Mouse (Mus musculus) kidney, adult 2 months (tissue): Measurements from ENCODE around the gene Sema5b. TPM values are rescaled to one million over a fixed set of nuclear protein-coding genes. Genes with fewer than 3 reads are reported as not detected.
"Not testable (repeated sequence)": the region's sequence is repeated elsewhere in the genome, so short reads cannot be mapped to it uniquely, and the experiment has no call there.

Source experiments
- DNase-seq: peaks from one replicate; pipeline ENCODE4 v3.0.0; 2021
- H3K27ac ChIP-seq: fragments of 200-500 bp; 2 replicates; pipeline ENCODE4 v1.5.1; 2012; ENCODE audit warnings: low read depth, low read length, control low read depth, inconsistent platforms; ENCODE audit not compliant: insufficient read depth
- H3K27me3 ChIP-seq: fragments of 200-500 bp; replicated peaks from 2 replicates; pipeline ENCODE4 v1.6.1; 2012; ENCODE audit warnings: mild to moderate bottlenecking, moderate library complexity, low read length, inconsistent platforms; ENCODE audit not compliant: control insufficient read depth, insufficient read depth
- H3K36me3 ChIP-seq: fragments of 200-500 bp; 2 replicates; pipeline ENCODE4 v1.6.1; 2012; ENCODE audit warnings: mild to moderate bottlenecking, moderate library complexity, low read length, inconsistent platforms; ENCODE audit not compliant: control insufficient read depth, insufficient read depth
- H3K4me1 ChIP-seq: fragments of 200-500 bp; 2 replicates; pipeline ENCODE4 v1.6.1; 2011; ENCODE audit warnings: low read length; ENCODE audit not compliant: control insufficient read depth, insufficient read depth
- H3K4me3 ChIP-seq: fragments of 200-500 bp; 2 replicates; pipeline ENCODE4 v1.5.1; 2011; ENCODE audit warnings: mild to moderate bottlenecking, low read depth, low read length, control low read depth; ENCODE audit not compliant: insufficient read depth
- CTCF ChIP-seq: fragments of 200-500 bp; conservative IDR thresholded peaks from 2 replicates; pipeline ENCODE4 v1.5.1; 2011; ENCODE audit warnings: low read depth, mild to moderate bottlenecking, control low read depth, low read length, moderate library complexity, mixed read lengths; ENCODE audit not compliant: insufficient read depth, insufficient read length
- POLR2A ChIP-seq: fragments of 200-500 bp; IDR thresholded peaks from one replicate; pipeline ENCODE4 v1.6.1; 2011; ENCODE audit warnings: low read depth, low read length, control low read depth
- WGBS: fragments of 180-500 bp; shearing (Covaris S2); methylation state at CpG from one replicate; pipeline ENCODE4 v1.1.7; 2018; 5-methylcytosine and 5-hydroxymethylcytosine counted together
- polyA plus RNA-seq: library from polyadenylated mRNA; depleted of rRNA; stranded (reverse); fragments of >200 nt; gene quantifications from 2 replicates; pipeline ENCODE4 v1.2.3, GENCODE M21; 2012

The Sema5b gene
- polyA plus RNA-seq, 1 experiment, result 1.4 TPM

GRCm38 (mm10) chr16:35549354-35549753 is 8.4 kb downstream of the Sema5b start:
- no peak for DNase-seq
- Histone ChIP-seq H3K4me3 (no peak overlapping the region), H3K27ac (no peak overlapping the region), H3K4me1 (no peaks in the 10 kb centered on the region), H3K27me3 (no peaks in the 10 kb centered on the region), H3K36me3 (no peaks in the 10 kb centered on the region)
- 98% methylated on average over 2 of the region's 2 CpGs for WGBS
- TF ChIP-seq CTCF (no peak), POLR2A (no peak)

DNA sequence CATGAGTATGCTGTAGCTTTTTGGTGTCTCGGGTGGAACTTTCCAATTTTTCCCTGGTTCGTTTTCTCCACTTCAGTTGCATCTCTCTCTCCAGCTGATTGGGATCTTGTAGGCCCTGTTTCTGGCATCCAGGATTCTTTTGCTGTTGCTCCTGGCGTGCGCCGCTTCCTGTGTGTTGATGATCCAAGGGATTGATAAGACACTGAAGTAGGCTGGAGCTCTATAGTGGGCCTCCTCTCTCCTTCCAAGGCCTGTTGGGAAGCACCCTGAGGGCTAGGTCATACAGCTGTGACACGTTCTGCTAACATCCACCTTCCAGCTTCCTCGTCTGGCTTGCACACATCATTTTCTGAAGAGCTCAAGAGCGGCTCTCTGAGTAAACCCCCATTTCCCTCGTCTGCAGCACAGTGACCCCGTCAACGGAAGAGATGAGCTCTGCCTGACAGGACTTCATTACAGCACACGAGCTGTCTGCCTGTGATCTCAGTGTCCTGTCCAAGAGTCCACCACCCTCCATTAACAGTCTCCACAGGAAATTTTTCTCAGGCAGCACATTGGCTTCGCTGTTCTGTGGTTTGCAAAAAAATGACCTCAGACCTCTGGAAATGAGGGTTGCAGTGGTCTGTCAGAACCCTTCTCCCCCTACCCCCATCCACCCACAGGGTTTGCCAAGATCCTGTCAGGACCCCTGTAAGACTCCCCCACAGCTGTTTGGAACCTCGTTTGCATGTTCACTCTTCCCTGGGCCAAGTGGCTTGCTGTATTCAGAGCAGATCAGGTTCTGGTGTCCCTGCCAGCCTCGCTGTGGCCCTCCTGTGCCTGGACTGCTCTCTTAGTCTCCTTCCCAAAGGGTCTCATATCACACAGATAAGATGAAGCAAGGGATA is 14.9 kb downstream of the Sema5b start:
- TF ChIP-seq POLR2A, result no peak
- no peak for TF ChIP-seq CTCF
- WGBS, result 66% methylated on average over 15 of the region's 15 CpGs
- H3K27ac ChIP-seq, result no peak overlapping the region
- no peak overlapping the region for H3K4me3 ChIP-seq
- no peaks in the 10 kb centered on the region for H3K36me3 ChIP-seq
- H3K4me1 ChIP-seq, result no peaks in the 10 kb centered on the region
- no peak for DNase-seq
- no peaks in the 10 kb centered on the region for H3K27me3 ChIP-seq

- no peak overlapping the region for H3K27ac ChIP-seq
Measured at GRCm38 (mm10) chr16:35557038-35557437, 16.1 kb downstream of the Sema5b start.

DNA sequence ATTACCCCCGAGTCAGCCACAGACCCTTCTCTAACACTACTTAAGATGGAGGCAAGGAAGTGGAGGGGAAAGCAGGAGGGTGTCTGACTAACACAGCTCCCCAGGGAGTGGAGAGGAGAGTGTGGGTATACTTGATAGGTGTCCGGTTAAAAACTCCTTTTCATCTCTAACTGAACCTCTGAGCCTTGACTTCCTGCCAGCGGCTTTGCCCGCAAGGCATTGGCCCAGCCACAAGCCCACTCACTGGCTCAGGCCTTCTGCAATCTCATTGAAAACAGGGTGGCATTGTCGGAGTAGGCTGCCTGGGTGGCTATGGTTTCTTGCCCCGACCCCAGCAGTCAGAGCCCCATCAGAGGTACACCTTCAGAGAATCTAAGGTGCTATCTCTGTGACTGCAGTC is 20.6 kb downstream of the Sema5b start:
- Histone ChIP-seq H3K27me3 (no peaks in the 10 kb centered on the region), H3K4me3 (no peak overlapping the region), H3K27ac (no peak overlapping the region), H3K36me3 (no peaks in the 10 kb centered on the region), H3K4me1 (no peaks in the 10 kb centered on the region)
- TF ChIP-seq CTCF (no peak), POLR2A (no peak)
- no peak for DNase-seq
- 58% methylated on average over 6 of the region's 6 CpGs for WGBS

More at GRCm38 (mm10) chr16:35557038-35557437, 16.1 kb downstream of the Sema5b start:
- Histone ChIP-seq H3K27me3 (no peaks in the 10 kb centered on the region), H3K36me3 (no peaks in the 10 kb centered on the region), H3K4me3 (no peak overlapping the region), H3K4me1 (no peaks in the 10 kb centered on the region)
- DNase-seq, result no peak
- TF ChIP-seq POLR2A (no peak), CTCF (no peak)
- WGBS, result 60% methylated on average over 6 of the region's 6 CpGs

- Histone ChIP-seq H3K27me3 (no peaks in the 10 kb centered on the region), H3K36me3 (no peaks in the 10 kb centered on the region), H3K4me1 (no peaks in the 10 kb centered on the region), H3K27ac (no peak overlapping the region), H3K4me3 (no peak overlapping the region)
- no peak for DNase-seq
- no peak for TF ChIP-seq POLR2A
- TF ChIP-seq CTCF, result no peak
- 75% methylated on average over 22 of the region's 22 CpGs for WGBS
Measured at GRCm38 (mm10) chr16:35564246-35564905, 23.4 kb downstream of the Sema5b start.

DNA sequence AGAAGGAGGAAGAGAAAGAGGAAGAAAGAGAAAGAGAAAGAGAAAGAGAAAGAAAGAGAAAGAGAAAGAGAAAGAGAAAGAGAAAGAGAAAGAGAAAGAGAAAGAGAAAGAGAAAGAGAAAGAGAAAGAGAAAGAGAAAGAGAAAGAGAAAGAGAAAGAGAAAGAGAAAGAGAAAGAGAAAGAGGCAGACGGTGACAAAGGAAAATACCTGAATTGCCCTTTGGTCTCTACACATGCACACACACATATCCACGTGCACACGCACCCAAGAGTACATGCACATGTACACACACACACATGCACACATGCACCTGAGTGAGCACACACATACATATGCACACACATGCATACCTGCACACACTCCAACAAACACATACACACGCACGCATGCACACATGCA is 24.7 kb downstream of the Sema5b start:
- WGBS, result 98% methylated on average over 5 of the region's 5 CpGs
- not testable (repeated sequence) for H3K4me1 ChIP-seq, H3K27me3 ChIP-seq, H3K4me3 ChIP-seq, H3K36me3 ChIP-seq, H3K27ac ChIP-seq, DNase-seq

GRCm38 (mm10) chr16:35568225-35568880 is 27.4 kb downstream of the Sema5b start:
- Histone ChIP-seq H3K4me3 (no peak overlapping the region), H3K4me1 (no peaks in the 10 kb centered on the region), H3K27me3 (no peaks in the 10 kb centered on the region), H3K27ac (no peak overlapping the region), H3K36me3 (no peaks in the 10 kb centered on the region)
- WGBS, result 82% methylated on average over 15 of the region's 15 CpGs
- TF ChIP-seq POLR2A (no peak), CTCF (no peak)
- no peak for DNase-seq
